Mouse (Mus musculus): Measurements from ENCODE around the gene Morn3. TPM values are rescaled to one million over a fixed set of nuclear protein-coding genes. Genes with fewer than 3 reads are reported as not detected.

The Morn3 gene
- total RNA-seq, 2 experiments from 2014 or later, result 0.93 TPM; not detected in 1

DNA sequence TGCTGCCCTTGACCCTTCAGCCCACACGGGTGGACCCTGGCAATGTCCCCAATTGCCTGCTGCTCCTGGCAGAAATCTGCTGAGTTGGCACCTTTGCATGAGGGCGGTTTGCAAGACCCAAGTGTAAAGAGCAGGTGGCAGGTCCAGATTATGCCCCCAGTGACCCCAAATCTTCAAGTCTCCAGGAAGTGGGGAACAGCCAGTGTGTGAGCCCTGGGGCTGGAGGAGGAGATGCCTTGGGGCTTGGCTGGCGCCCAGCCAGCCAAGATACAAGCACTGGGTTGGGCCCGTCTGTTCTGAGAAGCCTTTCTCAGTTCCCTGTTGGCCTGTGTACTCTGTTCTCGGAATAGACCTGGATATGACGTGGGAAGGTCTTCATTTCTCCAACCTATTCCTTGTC lies 19.4 kb downstream of the Morn3 start:
- intact Hi-C loops (cut with DNase I), result no loop called here
- peak in 1 of 2 experiments; percentile 30 for DNase-seq

DNA sequence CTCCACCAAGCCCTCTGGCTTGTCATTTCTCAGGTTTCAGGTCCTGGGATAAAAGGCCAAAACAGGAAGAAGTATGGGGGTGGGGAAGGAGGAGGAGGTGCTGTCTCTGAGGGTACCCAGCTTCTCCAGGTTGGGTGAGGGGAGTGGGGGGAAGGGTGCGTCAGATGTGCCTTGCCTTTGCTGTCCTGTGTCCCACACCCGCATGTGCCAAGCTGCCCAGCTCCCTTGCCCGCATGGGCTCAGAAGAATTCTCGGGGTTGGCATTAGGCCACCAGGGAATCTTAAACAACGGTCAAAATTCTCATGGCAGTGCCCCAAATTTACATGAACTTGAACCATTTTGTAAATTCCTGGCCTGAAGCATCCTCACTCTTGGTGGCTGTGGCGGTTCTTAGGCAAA lies 20.4 kb downstream of the Morn3 start:
- DNase-seq, result no peak
- intact Hi-C loops (cut with DNase I), result no loop called here

DNA sequence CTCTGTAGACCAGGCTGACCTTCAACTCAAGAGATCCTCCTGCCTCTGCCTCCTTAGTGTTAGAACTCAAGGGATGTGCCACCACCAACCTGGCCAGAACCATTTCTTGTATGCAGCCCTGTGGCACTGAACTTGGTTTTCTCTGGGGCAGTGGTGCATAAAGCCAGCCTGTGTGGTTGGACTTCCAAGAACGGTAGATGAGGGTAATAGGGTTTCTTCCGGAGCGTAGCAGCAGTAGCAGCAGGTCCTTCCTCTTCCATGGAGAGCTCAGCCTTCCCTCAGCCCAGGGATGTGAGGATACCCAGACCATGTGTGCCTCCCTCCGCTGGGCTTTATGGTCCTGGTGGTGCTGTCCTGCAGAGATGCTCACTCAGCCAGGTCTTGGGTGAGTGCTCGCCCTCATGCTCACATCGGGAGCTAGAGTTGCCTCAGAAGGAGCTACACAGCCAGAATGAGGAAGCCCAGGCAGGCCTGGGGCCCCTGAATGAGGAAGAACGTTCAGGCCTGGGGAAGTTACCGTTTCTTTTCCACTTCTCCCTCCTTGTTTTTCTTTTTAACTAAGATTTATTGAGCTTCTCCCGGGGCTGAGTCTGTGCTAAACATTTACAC lies 21.7 kb downstream of the Morn3 start:
- DNase-seq, result no peak
- intact Hi-C loops (cut with DNase I), result no loop called here

DNA sequence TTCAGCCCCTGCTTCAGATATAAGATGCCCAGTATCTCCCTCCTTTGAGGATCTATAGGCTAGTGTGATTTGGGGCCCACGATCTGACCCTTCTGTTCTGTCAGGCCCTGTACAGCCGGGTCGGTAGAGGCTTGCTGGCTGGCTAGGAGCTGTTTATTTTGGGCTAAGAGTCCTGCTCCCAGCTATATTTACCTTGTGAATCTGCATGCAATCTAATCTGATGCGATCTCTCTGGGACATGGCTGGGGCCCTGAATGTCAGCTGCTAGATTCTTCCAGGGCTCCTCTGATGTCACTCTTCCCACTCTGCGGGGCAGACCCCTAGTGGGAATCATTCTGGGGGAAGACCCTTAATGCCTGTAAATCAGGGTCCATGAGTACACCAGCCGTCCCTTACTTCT lies 22.5 kb downstream of the Morn3 start:
- DNase-seq, result no peak
- intact Hi-C loops (cut with DNase I), result no loop called here

DNA sequence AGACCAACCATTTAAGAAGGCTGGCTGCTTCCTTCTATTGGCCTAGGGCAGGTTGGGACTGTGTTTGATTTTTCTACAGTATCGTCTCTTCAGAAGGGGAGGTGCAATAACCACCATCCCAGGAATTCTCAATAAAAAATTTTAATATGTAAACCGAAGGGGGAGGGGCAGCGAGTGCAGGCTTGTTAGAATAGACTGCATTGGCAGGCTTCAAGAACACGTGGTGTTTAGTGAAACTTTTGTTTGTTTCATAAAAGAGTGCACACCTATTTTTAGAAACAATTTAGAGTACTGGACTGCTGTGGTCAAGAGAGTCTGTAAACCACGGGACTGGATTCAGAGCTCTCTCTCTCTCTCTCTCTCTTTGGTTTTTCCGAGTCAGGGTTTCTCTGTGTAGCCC lies 23.8 kb downstream of the Morn3 start:
- intact Hi-C loops (cut with DNase I), result no loop called here
- DNase-seq, result no peak

DNA sequence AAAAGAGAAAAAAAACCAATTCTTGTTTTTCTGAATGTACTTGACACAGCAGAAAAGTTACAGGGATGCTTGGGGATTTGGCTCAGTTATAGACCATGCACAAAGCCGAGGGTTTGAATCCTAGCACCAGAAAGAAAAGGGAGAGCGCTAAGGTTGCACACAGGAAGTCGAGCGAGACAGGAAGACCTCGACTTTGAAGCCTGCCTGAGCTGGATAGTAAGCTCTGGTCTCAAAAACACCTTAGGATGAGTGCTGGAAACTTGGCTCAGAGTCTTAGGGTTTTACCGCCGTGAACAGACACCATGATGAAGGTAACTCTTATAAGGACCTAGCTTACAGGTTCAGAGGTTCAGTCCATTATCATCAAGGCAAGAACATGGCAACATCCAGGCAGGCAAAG lies 25.4 kb downstream of the Morn3 start:
- intact Hi-C loops (cut with DNase I), result no loop called here
- DNase-seq, result no peak

DNA sequence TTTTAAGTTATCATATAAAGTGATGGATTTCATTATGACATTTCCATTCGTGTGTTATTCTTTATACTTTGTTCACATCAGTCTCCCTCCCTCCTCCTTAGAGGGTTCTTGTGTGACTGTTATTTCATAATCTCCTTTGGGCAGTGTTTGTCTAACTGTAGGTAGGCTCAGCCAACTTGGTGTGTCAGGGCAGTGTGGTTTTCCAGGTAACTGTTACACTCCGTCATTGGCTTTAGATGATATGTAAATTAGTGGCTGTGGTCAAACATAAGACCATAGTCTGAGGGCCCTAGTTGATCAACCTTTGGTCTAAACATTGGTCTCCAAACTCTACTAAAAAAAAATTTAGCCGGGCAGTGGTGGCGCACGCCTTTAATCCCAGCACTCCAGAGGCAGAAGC lies 26.4 kb downstream of the Morn3 start:
- no peak for DNase-seq
- intact Hi-C loops (cut with DNase I), result no loop called here

DNA sequence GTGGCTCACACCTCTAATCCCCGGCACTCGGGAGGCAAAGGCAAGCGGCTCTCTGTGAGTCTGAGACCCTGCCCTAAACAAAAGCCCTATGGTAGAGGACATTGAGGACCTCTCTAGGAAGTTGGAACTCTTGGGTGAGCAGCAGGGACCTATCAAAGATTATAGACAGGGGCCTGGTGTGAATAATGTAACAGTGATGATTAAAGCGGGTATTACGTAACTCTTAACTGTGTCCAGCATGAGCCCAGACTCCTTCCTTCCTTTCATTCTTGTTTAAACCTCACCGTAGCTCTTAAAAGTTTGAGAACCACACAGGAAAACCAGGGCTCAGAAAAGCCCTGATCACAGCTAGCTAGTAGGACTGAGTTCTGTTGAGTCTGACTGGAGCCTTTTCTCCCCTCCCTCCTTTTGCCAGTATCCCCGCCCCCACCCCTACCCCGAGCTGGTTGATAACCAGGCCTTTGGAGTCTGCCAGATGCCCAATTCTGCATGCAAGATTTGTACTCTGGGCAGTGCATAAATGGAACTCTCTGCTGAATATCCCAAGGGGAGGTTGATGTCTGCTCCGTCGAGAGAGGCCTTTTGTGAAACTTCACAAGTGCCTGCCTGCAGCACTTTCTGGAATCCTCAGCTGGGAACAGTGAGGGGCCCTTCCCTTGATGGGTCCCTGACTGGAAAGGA lies 27.3 kb downstream of the Morn3 start:
- peak in 1 of 2 experiments; percentile 34 for DNase-seq

DNA sequence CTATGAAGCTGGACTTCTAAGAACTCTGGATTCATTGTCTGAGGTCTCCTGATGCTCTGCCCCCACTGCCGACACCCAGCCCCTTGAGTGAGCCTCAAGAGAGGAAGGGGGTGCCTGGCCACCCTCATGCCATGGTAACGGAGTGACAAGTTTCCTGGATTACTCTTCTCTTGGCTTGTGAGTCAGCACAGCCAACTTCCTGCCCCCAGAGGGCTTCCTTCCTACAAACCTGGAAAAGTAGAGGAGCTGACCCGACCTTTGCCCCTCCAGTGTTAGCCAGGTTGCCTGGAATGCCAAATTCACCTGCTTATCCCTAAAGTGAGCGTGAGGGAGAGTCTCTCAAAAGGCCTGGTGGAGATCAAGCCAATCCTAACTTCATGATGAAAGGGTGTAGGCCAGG lies 29.3 kb downstream of the Morn3 start:
- DNase-seq, result no peak
- intact Hi-C loops (cut with DNase I), result loop anchor here (2.0 to 5.0 kb wide), 2 partner anchors 27 to 40 kb away; no protein-coding TSS in a partner anchor

More for the DNA sequence above, 27.3 kb downstream of the Morn3 start:
- intact Hi-C loops (cut with DNase I), result loop anchor here (5.0 kb wide), 1 partner anchor 38 kb away; no protein-coding TSS in a partner anchor

DNA sequence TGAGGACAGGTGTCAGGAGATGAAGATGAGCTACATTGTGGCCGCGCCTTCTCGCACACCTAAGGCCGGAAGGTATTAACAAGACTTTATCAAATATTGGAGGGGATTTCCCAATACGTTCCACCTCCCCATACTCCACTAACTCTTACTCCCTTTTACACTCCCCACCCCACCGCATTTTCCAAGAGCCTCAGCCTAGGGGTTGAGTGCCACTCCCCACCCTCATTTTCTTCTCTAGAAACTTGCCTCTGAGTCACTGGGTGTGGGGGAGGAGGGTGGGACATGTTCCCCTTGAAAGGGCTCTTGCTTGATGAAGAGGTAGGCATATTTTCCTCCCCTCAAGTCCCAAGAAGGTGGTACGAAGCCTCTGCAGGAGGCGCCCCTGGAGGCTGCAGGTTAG lies 30.9 kb downstream of the Morn3 start:
- DNase-seq, result no peak
- intact Hi-C loops (cut with DNase I), result loop anchor here (2.0 to 5.0 kb wide), 3 partner anchors 27 to 41 kb away; partner anchors contain the start of gene Kdm2b

DNA sequence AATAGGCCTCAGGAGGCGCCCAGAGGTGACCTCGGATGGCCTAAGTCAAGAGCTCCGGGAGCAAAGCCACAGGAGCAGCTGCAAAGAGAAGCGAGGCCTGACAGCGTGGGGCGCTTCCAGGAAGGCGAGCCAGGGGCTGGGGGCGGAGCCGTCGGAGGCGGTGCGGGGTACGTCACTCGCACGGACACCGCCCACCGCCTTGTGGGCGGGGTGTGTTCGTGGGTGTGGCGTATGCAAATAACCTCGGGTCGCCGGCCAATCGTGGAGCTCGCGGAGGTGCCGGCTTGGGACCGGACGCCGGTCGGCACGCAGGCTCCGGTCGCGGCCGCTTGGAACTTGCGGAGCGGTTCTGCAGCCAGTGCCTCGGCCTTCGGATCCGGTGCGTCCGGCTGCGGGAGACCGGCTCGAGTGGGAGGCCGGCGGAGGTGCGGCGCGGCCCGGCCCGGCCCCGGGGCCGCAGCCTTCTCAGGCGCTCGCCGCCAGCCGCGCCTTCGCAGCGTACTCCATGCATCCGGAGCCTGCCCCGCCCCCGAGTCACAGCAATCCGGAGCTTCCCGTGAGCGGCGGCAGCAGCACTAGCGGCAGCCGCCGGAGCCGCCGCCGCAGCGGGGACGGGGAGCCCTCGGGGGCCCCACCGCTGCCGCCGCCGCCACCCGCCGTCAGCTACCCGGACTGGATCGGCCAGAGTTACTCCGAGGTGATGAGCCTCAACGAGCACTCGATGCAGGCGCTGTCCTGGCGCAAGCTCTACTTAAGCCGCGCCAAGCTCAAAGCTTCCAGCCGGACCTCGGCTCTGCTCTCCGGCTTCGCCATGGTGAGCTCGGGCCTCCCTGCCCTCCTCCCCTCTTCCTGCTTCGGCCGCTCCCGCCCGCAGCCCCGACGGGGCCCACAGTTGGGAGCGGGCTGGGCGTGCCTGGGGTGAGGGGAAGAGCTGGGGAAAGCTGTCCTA lies 31.8 kb downstream of the Morn3 start, which contains the start of gene Orai1:
Gene Orai1, plus strand, starts transcription at position 322 of the 949 bp plus-strand sequence.
- intact Hi-C loops (cut with DNase I), result loop anchor here (2.0 to 5.0 kb wide), 3 partner anchors 26 to 88 kb away; partner anchors contain the start of gene Kdm2b

DNA sequence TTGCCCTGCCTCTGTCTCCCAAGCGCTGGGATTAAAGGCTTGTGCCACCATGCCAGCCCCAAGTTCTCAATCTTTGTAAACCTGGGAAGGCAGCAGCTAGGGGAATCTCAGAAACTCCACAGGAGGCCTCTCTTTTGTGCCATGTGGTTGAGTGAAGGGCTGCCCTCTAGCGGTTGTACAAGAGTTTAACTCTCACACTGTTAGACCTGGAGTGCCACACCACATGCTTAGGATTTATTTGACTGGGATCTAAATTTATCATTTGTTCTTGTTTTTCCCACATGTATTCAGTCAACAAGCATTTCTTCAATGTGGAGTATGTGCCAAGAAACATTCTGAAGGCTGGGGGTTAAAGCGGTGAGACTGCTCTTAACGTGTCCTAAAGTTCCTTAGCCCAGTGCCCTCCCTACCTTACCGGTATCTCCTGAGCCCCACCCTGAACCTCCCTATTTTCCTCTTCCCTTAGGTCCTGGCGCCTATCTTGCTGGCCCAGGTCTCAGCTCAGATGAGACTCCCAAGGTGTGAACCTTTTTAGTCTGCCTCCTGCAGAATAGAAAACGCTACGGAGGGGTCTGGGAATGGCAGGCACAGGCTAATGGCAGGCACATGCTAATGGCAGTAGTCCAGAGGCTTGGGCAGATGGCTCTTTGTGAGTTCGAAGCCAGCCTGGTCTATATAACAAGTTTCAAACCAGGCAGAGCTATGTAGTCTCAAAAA lies 33.1 kb downstream of the Morn3 start:
- DNase-seq, result peak; percentile 75 to 78
- intact Hi-C loops (cut with DNase I), result loop anchor here (2.0 to 5.0 kb wide), 2 partner anchors 25 to 86 kb away; partner anchors contain the start of gene Kdm2b

More for the DNA sequence above, 31.8 kb downstream of the Morn3 start, which contains the start of gene Orai1:
- DNase-seq, result peak; percentile 99

DNA sequence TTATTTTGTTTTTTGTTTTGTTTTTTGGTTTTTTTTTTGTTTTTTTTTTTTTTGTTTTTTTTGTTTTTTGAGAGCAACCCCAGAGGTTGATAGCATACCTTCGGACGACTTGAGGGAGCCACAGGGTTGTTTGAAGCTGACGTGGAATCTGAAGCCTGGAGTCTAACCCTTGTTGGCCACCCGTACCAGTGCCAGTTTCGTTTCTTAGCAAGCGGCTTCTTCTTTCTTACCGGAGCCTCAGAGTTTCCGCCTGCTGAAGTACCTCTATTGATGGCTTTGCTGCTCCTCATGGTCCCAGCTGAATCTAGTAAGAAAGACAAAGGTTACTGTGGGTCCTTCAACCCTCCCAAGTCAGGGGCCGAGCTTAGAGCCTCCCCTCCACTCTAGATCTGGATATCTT lies 35.1 kb downstream of the Morn3 start:
- DNase-seq, result no peak
- intact Hi-C loops (cut with DNase I), result loop anchor here (1.0 to 5.0 kb wide), 2 partner anchors 43 to 84 kb away; no protein-coding TSS in a partner anchor

DNA sequence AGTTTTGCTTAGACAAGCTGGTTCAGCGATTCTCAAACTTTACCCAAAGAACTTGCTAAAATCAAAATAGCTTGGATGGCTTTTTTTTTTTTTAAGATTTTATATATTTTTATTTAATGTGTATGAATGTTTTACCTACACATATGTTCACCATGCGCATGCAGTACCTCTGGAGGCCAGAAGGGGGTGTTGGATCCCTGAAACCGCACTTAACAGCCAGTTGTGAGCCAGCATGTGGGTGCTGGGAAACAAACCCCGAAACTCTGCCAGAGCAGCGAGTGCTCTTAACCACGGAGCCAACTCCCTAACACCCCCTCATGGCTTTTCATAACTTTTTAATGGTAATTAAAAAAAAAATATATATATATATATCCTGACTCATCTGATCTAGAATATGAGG lies 36.0 kb downstream of the Morn3 start:
- DNase-seq, result no peak
- intact Hi-C loops (cut with DNase I), result loop anchor here (5.0 kb wide), 1 partner anchor 84 kb away; no protein-coding TSS in a partner anchor

DNA sequence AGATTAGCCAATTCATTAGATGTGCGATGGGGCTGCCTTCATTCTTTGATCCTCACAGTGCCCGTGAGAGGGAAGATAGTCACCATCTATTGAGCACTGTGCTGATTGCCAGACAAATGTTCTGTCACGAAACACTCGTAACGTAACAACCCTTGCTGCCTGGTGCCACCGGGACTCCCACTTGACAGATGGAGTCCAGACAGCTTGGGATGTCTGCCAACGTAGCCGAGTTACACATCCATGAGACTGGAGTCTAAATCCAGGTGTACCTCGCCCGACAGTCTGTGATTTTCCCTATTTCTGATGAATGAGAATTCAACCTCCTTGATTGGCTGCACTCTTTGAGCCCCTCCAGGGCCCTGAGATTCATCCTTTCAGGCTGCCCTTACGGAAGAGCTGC lies 36.9 kb downstream of the Morn3 start:
- intact Hi-C loops (cut with DNase I), result loop anchor here (5.0 kb wide), 1 partner anchor 83 kb away; no protein-coding TSS in a partner anchor
- no peak for DNase-seq

DNA sequence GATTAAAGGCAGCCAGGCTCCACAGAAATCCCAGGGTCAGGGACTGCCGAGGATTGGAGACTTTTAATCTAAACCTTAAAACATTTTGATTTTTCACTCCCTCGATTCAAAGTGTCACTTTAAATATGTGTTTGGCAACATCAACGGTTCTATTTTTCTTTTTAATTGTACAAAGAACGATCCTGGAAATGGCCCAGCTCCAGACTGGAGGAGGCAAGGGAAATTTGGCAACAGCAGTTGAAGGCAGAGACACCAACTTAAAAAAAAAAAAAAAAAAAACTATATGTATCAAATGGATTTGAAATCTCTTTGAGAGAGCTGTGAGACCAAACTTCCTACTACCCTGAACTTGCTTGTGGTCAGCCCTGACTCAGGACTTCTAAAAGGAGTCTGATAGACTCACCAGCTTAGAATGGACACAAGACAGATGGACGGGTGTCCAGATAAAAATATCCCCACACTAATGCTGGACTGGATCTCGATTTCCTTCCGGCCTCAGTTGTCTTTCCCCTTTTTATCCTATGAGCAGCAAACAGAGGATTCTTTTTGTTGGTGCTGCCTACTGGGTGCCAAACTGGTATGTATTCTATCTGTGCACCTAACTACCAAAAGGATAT lies 37.8 kb downstream of the Morn3 start:
- no peak for DNase-seq
- intact Hi-C loops (cut with DNase I), result no loop called here

DNA sequence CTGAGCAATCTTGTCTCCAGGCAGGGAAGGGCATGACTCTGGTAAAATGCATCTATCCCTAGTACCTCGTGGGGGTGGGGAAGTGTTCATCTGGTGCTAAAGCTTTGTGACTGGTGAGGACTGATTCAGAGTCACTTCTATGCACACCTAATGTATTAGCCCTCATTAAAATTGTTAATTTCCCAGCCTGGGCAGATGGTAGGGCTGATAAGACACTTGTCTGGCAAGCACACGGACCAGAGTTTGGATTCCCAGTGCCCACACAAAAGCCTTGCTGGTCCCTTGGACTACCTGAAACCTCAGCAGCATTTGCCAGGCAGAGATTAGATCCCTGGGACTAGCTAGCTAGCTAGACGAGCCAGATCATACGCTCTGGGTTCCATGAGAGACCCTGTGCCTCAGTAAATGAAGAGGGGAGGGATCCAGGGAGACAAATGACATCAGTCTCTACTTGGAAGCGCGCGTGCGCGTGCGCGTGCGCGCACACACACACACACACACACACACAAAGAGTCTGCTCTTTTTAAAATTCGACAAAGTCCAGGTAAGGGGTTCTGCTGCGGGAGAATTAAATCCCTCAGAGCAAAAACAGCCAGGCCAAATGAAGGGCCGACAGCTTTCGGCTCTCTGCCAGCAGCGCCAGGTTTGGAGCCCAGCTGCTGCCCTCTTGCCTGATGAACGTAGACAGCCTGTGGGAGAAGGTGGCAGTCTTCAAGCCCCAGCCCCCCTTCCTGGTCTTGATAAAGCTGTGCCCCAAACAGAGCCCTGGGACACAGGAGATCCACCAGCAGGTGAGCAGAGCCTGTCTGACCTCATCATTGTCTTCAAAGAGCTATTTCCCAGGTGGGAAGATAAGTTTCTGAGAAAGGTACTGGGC lies 40.9 kb downstream of the Morn3 start:
- intact Hi-C loops (cut with DNase I), result no loop called here
- no peak for DNase-seq

DNA sequence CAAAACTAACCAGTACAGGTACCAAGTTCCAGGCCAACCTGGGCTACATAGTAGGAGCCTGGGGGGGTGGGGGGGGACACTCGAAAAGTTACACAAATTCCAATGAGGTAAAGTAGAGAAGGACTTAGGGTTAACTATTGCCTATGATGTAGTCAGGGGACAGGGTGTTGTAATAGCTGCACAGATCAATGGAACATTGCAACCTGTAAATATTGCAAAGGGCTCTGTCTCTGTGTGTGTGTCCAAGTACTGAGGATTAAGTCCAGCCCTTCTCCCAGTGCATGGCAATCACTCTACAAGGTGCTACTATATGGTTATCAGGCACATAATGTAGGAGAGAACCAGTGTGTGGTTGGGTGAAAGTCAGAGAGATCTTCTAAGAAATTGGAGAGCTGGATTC lies 45.9 kb downstream of the Morn3 start:
- DNase-seq, result no peak
- intact Hi-C loops (cut with DNase I), result no loop called here
